Mouse (Mus musculus) T-helper 1 cell (primary cell): ENCODE results near the gene A4gnt.
"Not testable (repeated sequence)": the region's sequence is repeated elsewhere in the genome, so short reads cannot be mapped to it uniquely, and the experiment has no call there.

Experiments
- in situ Hi-C: fragments of 300-600 bp; cut with MboI, MseI; formaldehyde crosslinking; loops from one replicate; pipeline ENCODE4 v1.15.1; 2025; ENCODE audit warnings: high pct_unique_total_duplicates

The A4gnt gene

GRCm38 (mm10) chr9:99612202-99612601 is at the start of gene A4gnt:
Gene A4gnt, plus strand, starts transcription at chr9:99612502.
- in situ Hi-C loops: no loop called here

- in situ Hi-C loops: no loop called here
Observed at GRCm38 (mm10) chr9:99563714-99564113, 48.6 kb upstream of the A4gnt start.

DNA sequence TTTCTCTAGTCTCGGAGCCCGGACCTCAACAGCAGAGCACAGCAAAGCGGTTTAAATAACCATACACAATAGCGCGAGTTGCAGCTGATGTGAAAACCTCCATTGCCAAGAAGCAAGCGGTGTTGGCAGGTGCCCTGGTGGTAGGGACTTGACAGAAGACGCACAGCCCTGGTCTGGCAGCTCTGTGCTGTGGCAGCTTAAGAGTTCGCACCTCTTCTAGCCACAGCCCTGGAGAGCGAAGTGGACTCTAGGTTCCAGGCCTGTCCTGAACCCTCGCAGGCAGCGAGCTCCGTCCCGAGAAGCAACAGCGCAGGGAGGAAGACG is 44.3 kb upstream of the A4gnt start:
- in situ Hi-C loops: no loop called here

GRCm38 (mm10) chr9:99568347-99569070 is 43.8 kb upstream of the A4gnt start, which contains the start of gene Armc8:
Gene Armc8, minus strand, starts transcription at chr9:99568899.
- in situ Hi-C loops: no loop called here

- in situ Hi-C loops: no loop called here
Observed at GRCm38 (mm10) chr9:99569071-99569397, 43.3 kb upstream of the A4gnt start.

- in situ Hi-C loops: loop anchor here (10.0 kb wide), 2 partner anchors 591 to 981 kb away; partner anchors contain the start of gene Faim
Observed at GRCm38 (mm10) chr9:99575677-99576480, 36.4 kb upstream of the A4gnt start, which contains the start of gene Dbr1. Gene Dbr1, plus strand, starts transcription at chr9:99575799.

DNA sequence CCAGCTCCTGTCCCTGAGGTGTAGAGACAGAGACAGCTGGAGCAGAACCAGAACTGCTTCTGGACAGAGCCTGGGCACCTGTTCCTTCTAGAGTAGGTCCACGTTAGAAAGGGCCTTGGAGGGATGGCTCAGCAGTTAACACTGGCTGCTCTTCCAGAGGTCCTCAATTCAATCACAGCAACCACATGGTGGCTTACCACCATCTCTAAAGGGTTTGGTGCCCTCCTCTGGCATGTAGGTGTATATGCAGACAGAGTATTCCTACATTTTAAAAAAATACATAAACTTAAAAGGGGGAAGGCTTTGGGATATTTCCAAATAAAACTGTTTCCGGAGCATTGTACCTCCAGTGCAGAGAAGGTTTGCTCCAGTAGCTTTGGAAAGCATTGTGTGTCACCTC is 31.6 kb upstream of the A4gnt start:
- in situ Hi-C loops: no loop called here

GRCm38 (mm10) chr9:99587505-99588202 is 24.6 kb upstream of the A4gnt start:
- in situ Hi-C loops: no loop called here

GRCm38 (mm10) chr9:99591144-99591543 is 21.2 kb upstream of the A4gnt start:
- in situ Hi-C loops: no loop called here

DNA sequence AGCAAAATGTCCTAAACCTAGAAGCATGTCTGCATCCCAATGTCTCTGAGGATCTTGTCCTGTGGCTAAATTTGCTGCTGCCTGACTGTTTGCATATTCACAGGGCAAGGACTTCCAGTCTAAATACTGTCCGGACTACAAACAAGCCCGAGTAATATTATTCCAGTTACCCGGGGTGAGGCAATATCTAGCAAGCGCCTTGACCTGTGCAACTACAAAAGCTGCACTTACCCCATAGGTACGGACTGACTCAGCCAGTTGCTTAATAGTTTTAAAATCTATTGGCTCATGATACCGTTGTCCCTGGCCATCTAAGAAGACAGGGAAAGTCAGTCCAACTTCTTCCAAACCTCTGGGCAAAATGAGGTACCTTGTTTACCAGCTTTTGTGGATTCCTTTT is 13.2 kb upstream of the A4gnt start:
- in situ Hi-C loops: not testable (repeated sequence)

GRCm38 (mm10) chr9:99603566-99603965 is 8.7 kb upstream of the A4gnt start:
- in situ Hi-C loops: no loop called here

GRCm38 (mm10) chr9:99619688-99620087 is 7.4 kb downstream of the A4gnt start:
- in situ Hi-C loops: no loop called here

GRCm38 (mm10) chr9:99620196-99620595 is 7.9 kb downstream of the A4gnt start:
- in situ Hi-C loops: no loop called here

GRCm38 (mm10) chr9:99622034-99622433 is 9.7 kb downstream of the A4gnt start:
- in situ Hi-C loops: no loop called here

DNA sequence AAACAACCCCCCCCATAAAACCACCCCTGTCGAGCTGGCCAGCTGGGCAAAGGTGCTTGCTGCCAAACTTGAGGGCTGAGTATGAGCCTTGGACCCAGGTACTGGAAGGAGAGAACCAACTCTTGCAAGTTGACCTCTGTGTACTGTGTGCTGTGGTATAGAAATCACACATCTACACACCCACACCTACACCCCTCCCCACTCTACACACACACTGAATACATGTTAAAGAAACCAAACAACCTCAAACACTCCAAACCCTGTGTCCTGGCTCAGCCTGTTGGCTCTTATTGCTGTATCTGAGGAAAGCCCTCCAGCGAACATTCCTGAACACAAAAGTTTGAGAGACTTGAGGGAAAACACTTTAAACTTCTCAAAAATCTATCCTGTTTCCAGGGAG is 10.7 kb downstream of the A4gnt start:
- in situ Hi-C loops: no loop called here

- in situ Hi-C loops: no loop called here
Observed at GRCm38 (mm10) chr9:99624117-99624516, 11.8 kb downstream of the A4gnt start.

GRCm38 (mm10) chr9:99628581-99628980 is 16.3 kb downstream of the A4gnt start:
- in situ Hi-C loops: no loop called here

- in situ Hi-C loops: no loop called here
Observed at GRCm38 (mm10) chr9:99629281-99630011, 17.1 kb downstream of the A4gnt start, which contains the start of gene Dzip1l. Gene Dzip1l, plus strand, starts transcription at chr9:99629496.

DNA sequence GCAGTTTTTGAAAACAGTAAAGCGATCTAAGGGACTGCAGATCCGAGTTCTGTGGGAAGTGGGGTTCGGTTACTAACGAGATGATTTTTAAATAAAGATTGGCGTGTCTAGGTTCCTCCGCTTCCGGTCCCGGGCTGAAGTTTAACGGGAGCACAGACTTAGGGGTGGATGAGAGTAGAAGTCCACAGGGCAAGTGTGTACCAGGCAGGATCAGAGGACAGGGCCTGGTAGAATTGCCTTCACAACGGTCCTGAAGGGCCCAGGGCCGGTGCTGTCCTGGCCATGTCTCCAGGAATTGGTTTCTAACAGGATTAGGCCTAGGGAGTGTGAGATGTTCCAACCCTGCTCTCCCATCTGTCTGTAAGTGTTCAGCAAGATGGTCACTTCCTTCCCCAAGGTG is 17.8 kb downstream of the A4gnt start:
- in situ Hi-C loops: no loop called here

GRCm38 (mm10) chr9:99630528-99631125 is 18.3 kb downstream of the A4gnt start:
- in situ Hi-C loops: no loop called here

DNA sequence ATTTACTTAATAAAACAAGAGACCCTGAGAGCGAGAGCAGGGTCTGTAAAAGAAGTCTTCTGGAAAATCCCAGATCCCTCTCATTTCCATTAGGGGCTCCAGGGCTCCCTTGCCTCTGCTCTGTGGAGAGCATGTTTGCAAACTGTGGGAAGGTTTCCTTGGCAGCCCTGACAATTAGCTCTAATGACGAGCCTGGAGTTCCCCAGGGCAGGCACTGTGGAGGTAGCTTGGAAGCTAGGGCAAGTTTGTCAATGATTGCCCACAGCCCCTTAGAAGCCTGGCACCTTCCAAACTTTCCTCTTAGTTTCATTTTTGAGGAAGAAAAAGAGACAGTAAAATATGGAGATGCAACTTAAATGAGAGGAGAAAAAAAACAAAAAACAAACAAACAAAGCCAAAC is 19.5 kb downstream of the A4gnt start:
- in situ Hi-C loops: no loop called here
